Mouse (Mus musculus) ES-Bruce4 (cell line): ENCODE measurements around the gene Pld5.

ENCODE experiments used
- CTCF ChIP-seq: IDR thresholded peaks from one replicate; pipeline ENCODE4 v1.8.1; 2011; ENCODE audit warnings: low read depth, low read length
- EP300 ChIP-seq: IDR thresholded peaks from 2 replicates; pipeline ENCODE4 v1.6.1; 2011; ENCODE audit warnings: low read depth, low read length; ENCODE audit not compliant: insufficient read depth
- POLR2A ChIP-seq: IDR thresholded peaks from one replicate; pipeline ENCODE4 v1.8.1; 2011; ENCODE audit warnings: low read length; ENCODE audit not compliant: insufficient read depth

GRCm38 (mm10) chr1:176092119-176092518, 183.0 kb downstream of the Pld5 start:
- TF ChIP-seq CTCF (no peak), POLR2A (no peak), EP300 (no peak)
